Mouse (Mus musculus): ENCODE measurements around the gene Tmem245.

DNA sequence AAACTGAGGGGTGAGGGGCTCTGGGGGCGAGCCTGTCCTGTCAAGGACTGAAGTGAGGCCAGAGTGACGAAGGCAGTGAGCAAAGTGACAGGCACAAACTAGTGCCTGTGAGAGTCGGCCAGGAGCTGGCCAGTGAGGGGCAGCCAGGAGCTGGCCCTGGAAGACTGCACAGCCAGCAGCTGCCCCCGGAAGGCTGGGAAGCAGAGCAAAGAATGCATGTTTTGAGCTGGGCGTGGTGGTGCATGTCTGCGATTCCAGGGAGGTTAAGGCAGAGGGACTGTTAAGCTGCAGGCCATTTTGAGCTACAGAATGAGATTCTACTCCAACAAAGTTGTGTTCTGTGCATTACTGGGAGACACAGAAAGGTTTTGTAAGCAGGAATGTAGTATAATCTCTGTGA, 96.5 kb downstream of the Tmem245 start:
- TF ChIP-seq CTCF (IDR thresholded peaks at IDR 0.05; ENCODE audit: low read depth) (no peak), EP300 (IDR thresholded peaks at IDR 0.05; ENCODE audit: low read depth) (no peak)
